Mouse (Mus musculus) left cerebral cortex, adult 2 months (tissue): Measurements from ENCODE around the gene Pigf. TPM values are rescaled to one million over a fixed set of nuclear protein-coding genes. Genes with fewer than 3 reads are reported as not detected.
A peak's percentile ranks its signal among the peaks of the same experiment; 100 is the strongest.
"Not testable (repeated sequence)": the region's sequence is repeated elsewhere in the genome, so short reads cannot be mapped to it uniquely, and the experiment has no call there.

Experiments used
- DNase-seq, 2 experiments: peaks; one replicate each; pipeline ENCODE4 v3.0.0; 2021 to 2022; ENCODE audit warnings: low spot score in 2 of 2, mixed read lengths in 1 of 2; ENCODE audit errors: extremely low spot score in 1 of 2
- H3K27ac ChIP-seq: fragments of 200-600 bp; 2 replicates; pipeline ENCODE4 v1.8.1; 2022
- H3K4me3 ChIP-seq: fragments of 200-600 bp; 2 replicates; pipeline ENCODE4 v1.8.1; 2022
- CTCF ChIP-seq: fragments of 200-600 bp; IDR thresholded peaks from 2 replicates; pipeline ENCODE4 v1.8.1; 2022; ENCODE audit warnings: antibody characterized with exemption, mild to moderate bottlenecking, moderate library complexity
- intact Hi-C: fragments of 180-260 bp; cut with DNase I; formaldehyde crosslinking; loops from one replicate; pipeline ENCODE4 v1.15.1; 2025
- long read RNA-seq, 2 experiments: library from polyadenylated mRNA; stranded (forward); transcript quantifications; one replicate each; pipeline ENCODE4 v2.0.0; 2021; ENCODE audit warnings: borderline mapping rate in 2 of 2
- total RNA-seq, 2 experiments: library from RNA; stranded (reverse); gene quantifications; 2 replicates each; pipeline ENCODE4 v1.2.3; 2021

The Pigf gene
- total RNA-seq, result 10 to 100 TPM; 18.9 to 21.3 TPM
- long read RNA-seq, experiment 1, transcript Pigf-201 (6 exons, 988 nt), result major isoform, 6 of 14 reads
- long read RNA-seq, experiment 1, partial matches to known transcripts, result 4 of 14 reads
- long read RNA-seq, experiment 1, other reads (novel, unspliced or antisense), result 4 of 14 reads
- long read RNA-seq, experiment 2, partial matches to known transcripts, result 1 of 1 reads
- long read RNA-seq, experiment 2, other reads (novel, unspliced or antisense), result 0 of 1 reads

- DNase-seq, result peak; percentile 97
- intact Hi-C loops, result loop anchor here (2.0 kb wide), 1 partner anchor 63 kb away; the partner anchor contains the start of gene Rhoq
- TF ChIP-seq CTCF, result no peak; the same call in 1 of the 2 replicates
- peak within 1 kb of the TSS; percentile 78 for H3K4me3 ChIP-seq
- H3K27ac ChIP-seq, result peak within 1 kb of the TSS; percentile 76
Observed at GRCm38 (mm10) chr17:87025269-87025949, at the start of gene Pigf, which contains the start of gene Cript. TSS of gene Pigf (minus strand) at chr17:87025406. TSS of gene Cript (plus strand) at chr17:87025550.

- DNase-seq, result no peak
- intact Hi-C loops, result no loop called here
- Histone ChIP-seq H3K27ac (no peak overlapping the region), H3K4me3 (no peak overlapping the region)
- no peak for TF ChIP-seq CTCF
Observed at GRCm38 (mm10) chr17:87073470-87073869, 48.3 kb upstream of the Pigf start.

GRCm38 (mm10) chr17:87072766-87073440 is 47.7 kb upstream of the Pigf start:
- intact Hi-C loops, result no loop called here
- no peak for TF ChIP-seq CTCF
- H3K27ac ChIP-seq, result no peak overlapping the region

GRCm38 (mm10) chr17:87072183-87072582 is 47.0 kb upstream of the Pigf start:
- H3K27ac ChIP-seq, intact Hi-C loops, H3K4me3 ChIP-seq, DNase-seq: not testable (repeated sequence)

More at GRCm38 (mm10) chr17:87072766-87073440, 47.7 kb upstream of the Pigf start:
- no peak for DNase-seq
- H3K4me3 ChIP-seq, result no peak overlapping the region

- DNase-seq, result no peak
- intact Hi-C loops, result no loop called here
- no peak overlapping the region for H3K27ac ChIP-seq
- TF ChIP-seq CTCF, result no peak
- H3K4me3 ChIP-seq, result no peak overlapping the region
Observed at GRCm38 (mm10) chr17:87068997-87069396, 43.8 kb upstream of the Pigf start.

GRCm38 (mm10) chr17:87063969-87064368 is 38.8 kb upstream of the Pigf start:
- H3K27ac ChIP-seq, result no peak overlapping the region
- no peak for TF ChIP-seq CTCF
- intact Hi-C loops, result loop anchor here (2.0 kb wide), 1 partner anchor 41 kb away; no protein-coding TSS in a partner anchor
- DNase-seq, result no peak
- H3K4me3 ChIP-seq, result no peak overlapping the region

- DNase-seq, result no peak
- H3K27ac ChIP-seq, result no peak overlapping the region
- H3K4me3 ChIP-seq, result no peak overlapping the region
- intact Hi-C loops, result loop anchor here (2.0 kb wide), 1 partner anchor 41 kb away; no protein-coding TSS in a partner anchor
- no peak for TF ChIP-seq CTCF
Observed at GRCm38 (mm10) chr17:87063461-87063860, 38.3 kb upstream of the Pigf start.

GRCm38 (mm10) chr17:87062639-87063038 is 37.4 kb upstream of the Pigf start:
- H3K4me3 ChIP-seq, result no peak overlapping the region
- intact Hi-C loops, result loop anchor here (2.0 kb wide), 1 partner anchor 42 kb away; no protein-coding TSS in a partner anchor
- TF ChIP-seq CTCF, result no peak
- no peak for DNase-seq
- no peak overlapping the region for H3K27ac ChIP-seq

- H3K4me3 ChIP-seq, result no peak overlapping the region
- no peak overlapping the region for H3K27ac ChIP-seq
- no peak for DNase-seq
- intact Hi-C loops, result no loop called here
- no peak for TF ChIP-seq CTCF
Observed at GRCm38 (mm10) chr17:87057486-87058266, 32.5 kb upstream of the Pigf start.

- no peak for TF ChIP-seq CTCF
- intact Hi-C loops, result no loop called here
- no peak for DNase-seq
- Histone ChIP-seq H3K27ac (no peak overlapping the region), H3K4me3 (no peak overlapping the region)
Observed at GRCm38 (mm10) chr17:87056761-87057160, 31.6 kb upstream of the Pigf start.

GRCm38 (mm10) chr17:87055663-87056062 is 30.5 kb upstream of the Pigf start:
- intact Hi-C loops, result no loop called here
- H3K4me3 ChIP-seq, result no peak overlapping the region
- no peak for DNase-seq
- H3K27ac ChIP-seq, result peak overlapping the region; percentile 51; the same call in 1 of the 2 replicates
- TF ChIP-seq CTCF, result no peak
